Mouse (Mus musculus) forebrain, embryonic 15.5 days (tissue): ENCODE measurements around the gene Kdelc1. TPM values are rescaled to one million over a fixed set of nuclear protein-coding genes. Genes with fewer than 3 reads are reported as not detected.

Source experiments
- polyA plus RNA-seq: library from polyadenylated mRNA; unstranded; fragments of >200 nt; fragmentation: Nextera tagmentation; extraction: Ambion mirVana; gene quantifications from 2 replicates; pipeline ENCODE4 v1.2.1, GENCODE M21; 2015

Gene Kdelc1
- polyA plus RNA-seq, 1 experiment from 2014 or later, result 31.8 TPM

Other genes starting within 250 kb of the Kdelc1 start
- 55.4 and 61.2 TPM in 2 replicates for gene Tpp2, start 185.2 kb downstream of the Kdelc1 start, polyA plus RNA-seq
- gene Mettl21c, start 98.8 kb downstream of the Kdelc1 start, polyA plus RNA-seq, result 1.4 and 2.1 TPM in 2 replicates
- gene Gm8251, start 56.9 kb downstream of the Kdelc1 start, polyA plus RNA-seq, result 0.13 and 0.18 TPM in 2 replicates
- 68.3 and 75.9 TPM in 2 replicates for gene Tex30, start 16.4 kb downstream of the Kdelc1 start, polyA plus RNA-seq
- gene Bivm, start 149 bp upstream of the Kdelc1 start, polyA plus RNA-seq, result 31.5 and 32.0 TPM in 2 replicates
- gene Ercc5, start 28.9 kb upstream of the Kdelc1 start, polyA plus RNA-seq, result 35.5 and 37.4 TPM in 2 replicates
- not detected in 2 replicates for gene Mettl21e, start 100.2 kb upstream of the Kdelc1 start, polyA plus RNA-seq